In the genomic region with DNA sequence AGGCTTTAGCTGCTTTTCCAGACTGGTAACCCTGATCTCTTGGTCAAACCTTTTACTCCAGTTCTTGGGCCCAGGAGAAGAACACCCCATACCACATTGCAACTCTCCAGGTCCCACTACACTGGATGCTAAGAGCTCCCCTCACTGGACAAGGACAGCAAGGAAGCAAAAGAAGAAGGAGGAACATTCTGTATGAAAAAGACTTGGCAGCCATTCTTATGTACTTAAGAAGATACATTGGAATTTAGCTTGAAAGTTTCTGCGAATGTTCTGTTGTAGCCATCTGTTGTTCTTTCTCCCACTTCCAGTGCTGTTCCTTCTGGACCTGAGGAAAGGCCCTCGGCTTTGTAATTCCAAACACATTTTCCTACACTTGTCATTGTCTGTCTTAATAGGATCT, we compare ENCODE assay signal across 21 mouse cellular contexts.
DNase-seq lines count a peak whose midpoint lies in the region; ATAC-seq lines count a peak whose summit lies in the region.
"Had no signal": no experiment of that assay in that cellular context is flagged by ENCODE, and none has a peak within 500 bp of the region (broad histone marks: within the 10 kb centered on the region; RNA-seq: fewer than 3 reads in every experiment).

No protein-coding gene starts in this region.

- peak; percentile 6 for DNase-seq in heart, adult 11 months
- DNase-seq in layer of hippocampus, adult 18-20 months (ENCODE audit: low spot score in 2 of 2): peak; percentile 3 to 30
- DNase-seq in layer of hippocampus, adult 9-10 months (ENCODE audit: low spot score): no peak
- peak; percentile 14 for DNase-seq in lung, postnatal 36 days
- DNase-seq in lung, postnatal 25 days (ENCODE audit: low spot score): no peak
- DNase-seq in adrenal gland, adult 2 months: no peak
- DNase-seq: adrenal gland, postnatal 25 days; B cell, adult 2 months; cerebellum, adult 11-12 months; cerebellum, postnatal 14 days; gastrocnemius, postnatal 14 days; lung, postnatal 14 days; thymus, postnatal 4 days had no signal

- H3K4me3 ChIP-seq in heart, embryonic 12.5 days: no peak overlapping the region
- H3K4me3 ChIP-seq: embryonic facial prominence, embryonic 15.5 days; forebrain, embryonic 10.5 days; hindbrain, embryonic 10.5 days; limb, embryonic 12.5 days; neural tube, embryonic 15.5 days had no signal

- H3K4me2 ChIP-seq in heart, embryonic 12.5 days: no peak overlapping the region
- H3K4me2 ChIP-seq: embryonic facial prominence, embryonic 15.5 days; limb, embryonic 12.5 days; neural tube, embryonic 15.5 days had no signal

- H3K9me3 ChIP-seq in heart, embryonic 12.5 days (replicated peaks): 0 out of 2 replicates have a peak, but pooled peaks cover 3% of the 10 kb centered on the region
- H3K9me3 ChIP-seq: embryonic facial prominence, embryonic 15.5 days; forebrain, embryonic 10.5 days; hindbrain, embryonic 10.5 days; limb, embryonic 12.5 days; neural tube, embryonic 15.5 days had no signal

- no peaks in the 10 kb centered on the region for H3K27me3 ChIP-seq in heart, embryonic 12.5 days (replicated peaks)
- H3K27me3 ChIP-seq: embryonic facial prominence, embryonic 15.5 days; neural tube, embryonic 15.5 days had no signal

- H3K36me3 ChIP-seq in heart, embryonic 12.5 days: no peaks in the 10 kb centered on the region
- H3K36me3 ChIP-seq: embryonic facial prominence, embryonic 15.5 days; forebrain, embryonic 10.5 days; hindbrain, embryonic 10.5 days; limb, embryonic 12.5 days; neural tube, embryonic 15.5 days had no signal

- no peak overlapping the region for H3K27ac ChIP-seq in heart, embryonic 12.5 days (ENCODE audit: poor library complexity, severe bottlenecking)
- H3K27ac ChIP-seq: embryonic facial prominence, embryonic 15.5 days; forebrain, embryonic 10.5 days; hindbrain, embryonic 10.5 days; limb, embryonic 12.5 days; liver, embryonic 14.5 days; neural tube, embryonic 15.5 days had no signal

- H3K4me1 ChIP-seq in heart, embryonic 12.5 days (replicated peaks): no peaks in the 10 kb centered on the region
- H3K4me1 ChIP-seq: embryonic facial prominence, embryonic 15.5 days had no signal

- no peak for ATAC-seq in heart, embryonic 12.5 days (ENCODE audit: insufficient number of reproducible peaks, low FRiP score)
- ATAC-seq: midbrain, embryonic 16.5 days had no signal

- H3K9ac ChIP-seq in heart, embryonic 12.5 days: no peak overlapping the region
- H3K9ac ChIP-seq: embryonic facial prominence, embryonic 15.5 days; limb, embryonic 12.5 days; liver, embryonic 14.5 days; neural tube, embryonic 15.5 days had no signal

- 66% methylated on average over 2 of the region's 2 CpGs for WGBS in heart, embryonic 12.5 days

Comparison
In these comparisons a context has a peak if more than half of its experiments do, and no peak if none do; other contexts are left out.
1. DNase-seq: peak in heart, adult 11 months (single experiment), layer of hippocampus, adult 18-20 months (2 of 2) and lung, postnatal 36 days (single experiment); none in layer of hippocampus, adult 9-10 months (single experiment), lung, postnatal 25 days (single experiment) and adrenal gland, adult 2 months (single experiment).